In the genomic region with DNA sequence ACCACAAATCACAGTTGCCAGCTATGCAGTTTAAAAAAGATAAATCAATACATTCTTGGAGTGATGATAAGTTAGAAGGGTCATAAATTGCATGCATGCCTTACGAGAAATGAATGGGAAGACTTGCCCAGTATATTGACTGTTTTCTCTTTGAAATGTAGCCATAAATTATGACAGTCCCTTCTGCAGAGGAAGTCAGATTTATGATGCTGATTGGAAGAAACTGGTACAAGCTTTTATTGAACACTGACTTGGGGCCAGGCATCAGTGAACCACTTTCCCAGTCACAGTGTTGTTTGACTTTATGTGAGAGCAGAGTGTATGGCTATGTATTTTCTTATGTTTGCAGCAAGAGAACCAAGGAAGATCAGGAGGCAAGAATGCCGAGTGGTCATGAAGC, we compare ENCODE assay signal across 25 mouse cellular contexts. TPM values are rescaled to one million over a fixed set of nuclear protein-coding genes. Genes with fewer than 3 reads are reported as not detected.
"Had no signal": no experiment of that assay in that cellular context is flagged by ENCODE, and none has a peak within 500 bp of the region (broad histone marks: within the 10 kb centered on the region; RNA-seq: fewer than 3 reads in every experiment).

No protein-coding gene starts in this region.

- H3K4me1 ChIP-seq: midbrain, embryonic 10.5 days had no signal

- H3K36me3 ChIP-seq: midbrain, embryonic 10.5 days had no signal

- H3K9ac ChIP-seq: liver, embryonic 14.5 days; liver, postnatal 0 days; lung, embryonic 14.5 days had no signal

- H3K9me3 ChIP-seq: midbrain, embryonic 10.5 days had no signal

- DNase-seq: kidney, adult 2 months; kidney, postnatal 25 days; layer of hippocampus, adult 9-11 months; liver, postnatal 0 days; lung, embryonic 14.5 days; midbrain, embryonic 14.5 days; right cerebral cortex, adult 18-20 months; right cerebral cortex, postnatal 14 days; right cerebral cortex, postnatal 4 days; thymus, adult 2 months; thymus, postnatal 14 days; thymus, postnatal 4 days had no signal

- H3K4me2 ChIP-seq: liver, embryonic 11.5 days; lung, embryonic 14.5 days had no signal

- H3K27ac ChIP-seq: kidney, postnatal 0 days; layer of hippocampus, adult 2 months; liver, embryonic 14.5 days; macrophage; midbrain, embryonic 10.5 days; stomach, postnatal 0 days had no signal

- ATAC-seq: liver, postnatal 0 days; lung, postnatal 0 days had no signal

- H3K4me3 ChIP-seq: layer of hippocampus, adult 2 months; midbrain, embryonic 10.5 days had no signal

RNA-seq across cellular contexts. Expression of gene Reg3b, which starts 28.8 kb away (rescaled TPM):
- polyA plus RNA-seq: kidney, adult 2 months; kidney, embryonic 14.5 days; kidney, postnatal 0 days; limb, embryonic 11.5 days; liver, embryonic 11.5 days; liver, embryonic 14.5 days; liver, postnatal 0 days; lung, embryonic 14.5 days; lung, postnatal 0 days; macrophage; midbrain, embryonic 10.5 days; stomach, embryonic 14.5 days; stomach, postnatal 0 days had no signal

RNA-seq across cellular contexts. Expression of gene Reg3d, which starts 37.0 kb away (rescaled TPM):
- polyA plus RNA-seq: intestine, embryonic 14.5 days; kidney, adult 2 months; kidney, embryonic 14.5 days; kidney, postnatal 0 days; limb, embryonic 11.5 days; limb, embryonic 14.5 days; liver, embryonic 11.5 days; liver, embryonic 14.5 days; liver, postnatal 0 days; lung, embryonic 14.5 days; lung, postnatal 0 days; macrophage; midbrain, embryonic 10.5 days; midbrain, embryonic 14.5 days; stomach, embryonic 14.5 days; stomach, postnatal 0 days; thymus, adult 2 months had no signal

RNA-seq across cellular contexts. Expression of gene Reg3a, which starts 38.8 kb away (rescaled TPM):
- polyA plus RNA-seq: intestine, embryonic 14.5 days; kidney, adult 2 months; kidney, embryonic 14.5 days; kidney, postnatal 0 days; limb, embryonic 11.5 days; limb, embryonic 14.5 days; liver, embryonic 11.5 days; liver, embryonic 14.5 days; liver, postnatal 0 days; lung, embryonic 14.5 days; lung, postnatal 0 days; macrophage; midbrain, embryonic 10.5 days; midbrain, embryonic 14.5 days; stomach, embryonic 14.5 days; stomach, postnatal 0 days had no signal

RNA-seq across cellular contexts. Expression of gene Reg2, which starts 53.7 kb away (rescaled TPM):
- polyA plus RNA-seq: intestine, embryonic 14.5 days; kidney, adult 2 months; kidney, embryonic 14.5 days; kidney, postnatal 0 days; limb, embryonic 11.5 days; limb, embryonic 14.5 days; liver, embryonic 11.5 days; liver, embryonic 14.5 days; liver, postnatal 0 days; lung, embryonic 14.5 days; lung, postnatal 0 days; macrophage; midbrain, embryonic 10.5 days; midbrain, embryonic 14.5 days; stomach, embryonic 14.5 days; stomach, postnatal 0 days had no signal
